Mouse (Mus musculus) spleen, adult 10 weeks (tissue): Measurements from ENCODE around the gene Fam136a. TPM values are rescaled to one million over a fixed set of nuclear protein-coding genes. Genes with fewer than 3 reads are reported as not detected.

Experiments
- polyA plus RNA-seq: library from polyadenylated mRNA; stranded (reverse); fragments of 350-450 nt; fragmentation: Illumina TruSeq; extraction: RNeasy Lipid Tissue Mini Kit (QIAGEN cat#74804); gene quantifications from one replicate; pipeline ENCODE4 v1.2.3, GENCODE M21; 2015; ENCODE audit warnings: low replicate concordance; ENCODE audit not compliant: insufficient read depth

Gene Fam136a
- polyA plus RNA-seq = 32.3 TPM

GRCm38 (mm10) chr6:86365371-86366124, at the start of gene Fam136a:
Gene Fam136a, plus strand, starts transcription at chr6:86365646.

GRCm38 (mm10) chr6:86370764-86371339, 5.4 kb downstream of the Fam136a start, which contains the start of gene Snrpg:
Gene Snrpg, plus strand, starts transcription at chr6:86371304.

GRCm38 (mm10) chr6:86396581-86397256, 31.3 kb downstream of the Fam136a start, which contains the start of gene Pcyox1:
Gene Pcyox1, minus strand, starts transcription at chr6:86397154.

GRCm38 (mm10) chr6:86404100-86404861, 38.8 kb downstream of the Fam136a start, which contains the start of gene Tia1:
Gene Tia1, plus strand, starts transcription at chr6:86404219.

Other genes with a start within 250 kb of the Fam136a start
- 0.61 TPM for gene Tgfa, start 170.4 kb upstream of the Fam136a start, polyA plus RNA-seq
- 223 TPM for gene Snrpg, start 5.7 kb downstream of the Fam136a start, polyA plus RNA-seq
- 37.4 TPM for gene Pcyox1, start 31.5 kb downstream of the Fam136a start, polyA plus RNA-seq
- gene Tia1, start 38.6 kb downstream of the Fam136a start, polyA plus RNA-seq = 163 TPM
- gene Gm44790, start 61.0 kb downstream of the Fam136a start, polyA plus RNA-seq = not detected
- 29.2 TPM for gene C87436, start 72.7 kb downstream of the Fam136a start, polyA plus RNA-seq
- 121 TPM for gene Pcbp1, start 160.7 kb downstream of the Fam136a start, polyA plus RNA-seq